Mouse (Mus musculus) layer of hippocampus, adult 11-12 months (tissue): Measurements from ENCODE around the gene 1810037I17Rik.

Experiments used
- DNase-seq: peaks from one replicate; pipeline ENCODE4 v3.0.0; 2022; ENCODE audit warnings: low spot score

The 1810037I17Rik gene

GRCm38 (mm10) chr3:122924009-122924914 is at the start of gene 1810037I17Rik:
Gene 1810037I17Rik (plus strand): TSS chr3:122924203.
- peak; percentile 95 for DNase-seq

- DNase-seq: no peak
These were observed 47.1 kb upstream of the 1810037I17Rik start for GRCm38 (mm10) chr3:122876870-122877269.

- DNase-seq: no peak
These were observed 46.5 kb upstream of the 1810037I17Rik start for GRCm38 (mm10) chr3:122877543-122877942.

- no peak for DNase-seq
These were observed 45.2 kb upstream of the 1810037I17Rik start for GRCm38 (mm10) chr3:122878705-122879315.

- no peak for DNase-seq
These were observed 36.3 kb upstream of the 1810037I17Rik start for GRCm38 (mm10) chr3:122887505-122888301.

- DNase-seq: no peak
These were observed 35.6 kb upstream of the 1810037I17Rik start for GRCm38 (mm10) chr3:122888371-122888819.

GRCm38 (mm10) chr3:122894772-122895171 is 29.2 kb upstream of the 1810037I17Rik start, which contains the start of gene Fabp2:
Gene Fabp2 (plus strand): TSS chr3:122895072.
- DNase-seq: no peak

GRCm38 (mm10) chr3:122895189-122895731 is 28.7 kb upstream of the 1810037I17Rik start:
- no peak for DNase-seq

GRCm38 (mm10) chr3:122898254-122898653 is 25.7 kb upstream of the 1810037I17Rik start:
- DNase-seq: no peak

- DNase-seq: peak; percentile 43
These were observed 20.1 kb upstream of the 1810037I17Rik start for GRCm38 (mm10) chr3:122903746-122904433.

GRCm38 (mm10) chr3:122907841-122908240 is 16.2 kb upstream of the 1810037I17Rik start:
- no peak for DNase-seq

GRCm38 (mm10) chr3:122915493-122915892 is 8.5 kb upstream of the 1810037I17Rik start:
- DNase-seq: no peak

GRCm38 (mm10) chr3:122916191-122916680 is 7.8 kb upstream of the 1810037I17Rik start:
- DNase-seq: no peak

GRCm38 (mm10) chr3:122918672-122919071 is 5.3 kb upstream of the 1810037I17Rik start:
- DNase-seq: no peak

GRCm38 (mm10) chr3:122919260-122919659 is 4.7 kb upstream of the 1810037I17Rik start, which contains the start of gene Gm10959:
Gene Gm10959 (minus strand): TSS chr3:122919360.
- DNase-seq: no peak

GRCm38 (mm10) chr3:122920572-122921435 is 3.2 kb upstream of the 1810037I17Rik start:
- DNase-seq: no peak

- DNase-seq: no peak
These were observed 2.1 kb upstream of the 1810037I17Rik start for GRCm38 (mm10) chr3:122921676-122922527.

- no peak for DNase-seq
These were observed 856 bp upstream of the 1810037I17Rik start for GRCm38 (mm10) chr3:122923147-122923546.

- no peak for DNase-seq
These were observed 5.7 kb downstream of the 1810037I17Rik start for GRCm38 (mm10) chr3:122929723-122930122.
